Mouse (Mus musculus) ovary, postnatal 10 days (tissue): Measurements from ENCODE around the gene Tbl1x.

Experiments used
- DNase-seq: peaks from one replicate; pipeline ENCODE4 v3.0.0; 2022; ENCODE audit warnings: low spot score

The Tbl1x gene

GRCm38 (mm10) chrX:77544550-77544949 is 33.7 kb downstream of the Tbl1x start:
- no peak for DNase-seq

- DNase-seq: no peak
Observed at GRCm38 (mm10) chrX:77545362-77546078, 34.7 kb downstream of the Tbl1x start.

- DNase-seq: no peak
Observed at GRCm38 (mm10) chrX:77546448-77546847, 35.6 kb downstream of the Tbl1x start.

GRCm38 (mm10) chrX:77548951-77549350 is 38.1 kb downstream of the Tbl1x start:
- no peak for DNase-seq

- DNase-seq: no peak
Observed at GRCm38 (mm10) chrX:77550388-77550787, 39.6 kb downstream of the Tbl1x start.

- DNase-seq: no peak
Observed at GRCm38 (mm10) chrX:77551306-77551705, 40.5 kb downstream of the Tbl1x start.

DNA sequence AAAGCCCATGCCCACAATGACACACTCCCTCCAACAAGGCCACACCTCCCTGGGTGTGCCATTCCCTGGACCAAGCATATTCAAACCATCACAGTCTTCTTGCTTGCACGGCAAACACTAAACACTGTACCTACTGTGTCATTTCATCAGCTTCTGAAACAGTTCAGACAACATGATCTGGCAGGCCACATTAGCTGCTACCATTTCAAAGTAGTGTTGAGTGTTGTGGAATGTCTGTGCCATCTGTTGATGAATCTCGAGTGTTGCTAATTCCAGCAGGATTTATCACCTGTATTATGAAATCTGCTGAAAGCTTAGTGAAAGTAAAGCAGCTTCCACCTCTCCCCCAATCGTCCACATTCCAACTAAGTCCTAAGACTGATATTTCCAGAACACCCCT is 41.3 kb downstream of the Tbl1x start:
- no peak for DNase-seq

- DNase-seq: no peak
Observed at GRCm38 (mm10) chrX:77555985-77556384, 45.2 kb downstream of the Tbl1x start.

DNA sequence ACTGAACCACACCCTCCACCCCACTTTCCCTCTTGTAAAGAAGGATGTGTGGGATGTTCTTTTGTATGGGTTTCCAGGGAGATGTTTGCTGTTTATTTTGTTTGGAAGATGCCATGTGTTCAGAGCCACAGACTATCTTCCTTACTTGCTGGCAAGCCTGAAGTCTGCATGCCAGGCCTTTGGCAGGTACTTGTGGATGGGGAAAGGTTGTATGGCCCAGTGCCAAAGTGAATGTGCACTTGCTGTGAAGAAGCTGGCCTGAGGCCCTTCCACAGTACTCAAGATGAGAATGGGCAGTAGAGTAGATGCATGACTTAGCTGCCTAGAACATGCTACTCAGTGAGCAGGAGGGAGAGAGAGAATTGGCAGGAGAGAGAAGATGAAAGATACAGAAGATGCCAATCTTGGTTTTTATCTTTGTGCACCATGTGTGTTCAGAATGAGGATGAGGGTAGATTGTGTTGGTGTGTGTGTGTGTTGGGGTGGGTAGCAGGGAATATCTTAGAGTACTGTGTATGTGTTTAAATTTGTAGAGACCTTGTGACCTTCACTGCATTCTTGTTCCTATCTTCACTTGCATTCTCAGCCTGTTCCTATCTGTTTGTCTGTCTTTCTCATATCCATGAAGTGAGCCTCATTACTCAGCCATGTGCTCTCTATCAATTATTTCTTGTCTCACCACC is 48.5 kb downstream of the Tbl1x start:
- DNase-seq: no peak

DNA sequence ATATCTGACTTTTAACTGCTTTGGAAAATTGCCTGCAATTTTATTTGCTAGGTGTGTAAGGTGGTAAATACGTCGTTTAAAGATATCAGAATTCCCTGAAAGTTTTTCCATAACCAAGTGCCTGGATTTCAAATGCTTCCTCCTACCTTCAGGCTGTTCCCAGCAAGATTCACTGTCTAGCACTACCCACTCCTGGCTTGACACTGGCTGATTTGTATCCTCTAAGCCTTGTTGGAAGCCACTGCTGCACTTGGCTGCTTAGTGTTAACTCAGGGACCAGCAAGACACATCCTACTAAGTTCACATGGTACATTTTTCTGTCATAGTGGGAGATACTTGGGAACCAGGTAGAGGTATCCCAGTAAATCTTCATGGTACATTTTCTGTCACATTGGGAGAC is 52.8 kb downstream of the Tbl1x start:
- DNase-seq: no peak

DNA sequence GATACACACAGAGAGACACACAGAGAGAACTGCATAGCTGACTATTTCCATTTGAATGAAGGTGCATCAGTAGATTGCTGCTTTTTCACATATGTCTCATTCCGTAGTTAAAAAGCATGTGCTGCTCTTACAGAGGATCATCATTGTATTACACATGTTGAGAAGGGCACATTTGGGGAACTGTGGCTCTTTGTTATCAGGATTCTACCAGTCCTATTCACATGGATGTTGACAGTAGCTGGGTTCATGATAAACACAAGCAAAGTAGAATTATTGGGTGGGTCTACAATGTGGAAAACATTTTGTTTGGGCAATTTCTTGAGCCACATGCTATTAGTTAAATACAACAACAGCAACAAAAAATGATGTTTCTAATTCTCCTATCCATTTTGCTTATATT is 55.9 kb downstream of the Tbl1x start:
- no peak for DNase-seq

GRCm38 (mm10) chrX:77568013-77568412 is 57.2 kb downstream of the Tbl1x start:
- DNase-seq: no peak

GRCm38 (mm10) chrX:77573743-77574142 is 62.9 kb downstream of the Tbl1x start:
- DNase-seq: no peak

DNA sequence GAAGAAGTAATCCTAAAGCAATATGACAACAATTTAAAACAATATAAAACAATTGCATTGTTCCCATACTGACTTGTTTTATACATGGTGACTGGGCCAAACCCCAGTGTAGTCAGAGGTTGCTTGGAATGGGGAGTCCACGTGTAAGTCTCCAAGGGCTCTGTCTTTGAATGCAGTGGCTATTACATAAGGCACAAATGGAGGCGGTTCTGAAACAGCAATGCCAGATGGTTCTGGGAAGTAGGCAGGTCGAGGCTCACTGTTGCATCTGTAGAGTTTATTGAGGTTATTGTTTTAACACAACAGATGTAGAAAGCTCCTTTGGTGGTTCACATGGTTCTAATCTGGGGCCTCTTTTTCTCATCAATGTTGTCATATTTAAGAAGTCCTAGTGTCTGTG is 66.3 kb downstream of the Tbl1x start:
- DNase-seq: no peak

GRCm38 (mm10) chrX:77578172-77578571 is 67.4 kb downstream of the Tbl1x start:
- DNase-seq: no peak

DNA sequence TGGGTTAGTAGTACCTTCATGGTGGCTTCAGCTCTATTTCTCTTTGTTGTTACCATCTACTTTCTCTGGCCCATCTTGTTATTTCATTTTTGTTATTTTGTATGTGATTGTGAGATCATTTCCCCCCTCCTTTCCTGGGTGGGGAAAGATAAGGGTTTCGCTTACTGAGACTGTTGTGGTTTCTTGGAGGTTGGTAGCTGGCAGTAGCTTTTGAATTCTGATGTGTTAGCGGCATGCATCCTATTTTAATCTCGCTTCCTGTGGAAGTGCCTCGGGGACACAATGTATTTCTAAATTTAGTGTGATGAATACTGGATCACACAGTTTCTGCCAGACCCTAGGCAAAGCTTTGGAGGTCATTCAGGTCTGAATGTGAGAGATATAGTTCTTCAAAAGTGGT is 69.2 kb downstream of the Tbl1x start:
- no peak for DNase-seq

GRCm38 (mm10) chrX:77585974-77586373 is 75.2 kb downstream of the Tbl1x start:
- DNase-seq: no peak

DNA sequence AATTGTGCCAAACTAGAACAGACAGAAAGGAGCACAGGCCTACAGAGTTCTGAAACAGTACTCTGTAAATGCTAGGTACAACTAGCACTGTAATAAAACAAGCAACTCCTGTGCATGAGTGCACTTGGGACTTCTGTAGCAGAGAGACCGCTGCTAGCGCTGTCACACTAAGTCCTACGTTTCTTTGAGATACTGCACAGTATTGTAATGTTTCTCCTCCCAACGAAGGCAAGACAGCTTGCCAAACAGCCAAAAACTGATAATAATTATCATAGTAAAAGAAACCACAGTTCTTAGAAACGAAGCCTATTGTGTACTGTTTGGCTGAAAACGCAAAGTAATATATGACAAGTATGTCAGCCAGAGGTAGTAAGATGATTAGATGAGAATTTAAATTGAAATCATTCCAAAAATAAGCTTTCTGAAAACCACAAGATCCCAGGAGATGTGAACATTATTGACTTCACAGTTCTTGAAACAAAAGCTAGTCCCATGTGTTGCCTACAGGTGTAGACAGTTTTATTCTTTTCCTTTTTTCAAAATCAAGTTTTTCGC is 83.9 kb downstream of the Tbl1x start:
- no peak for DNase-seq

GRCm38 (mm10) chrX:77597674-77598073 is 86.9 kb downstream of the Tbl1x start:
- DNase-seq: no peak

DNA sequence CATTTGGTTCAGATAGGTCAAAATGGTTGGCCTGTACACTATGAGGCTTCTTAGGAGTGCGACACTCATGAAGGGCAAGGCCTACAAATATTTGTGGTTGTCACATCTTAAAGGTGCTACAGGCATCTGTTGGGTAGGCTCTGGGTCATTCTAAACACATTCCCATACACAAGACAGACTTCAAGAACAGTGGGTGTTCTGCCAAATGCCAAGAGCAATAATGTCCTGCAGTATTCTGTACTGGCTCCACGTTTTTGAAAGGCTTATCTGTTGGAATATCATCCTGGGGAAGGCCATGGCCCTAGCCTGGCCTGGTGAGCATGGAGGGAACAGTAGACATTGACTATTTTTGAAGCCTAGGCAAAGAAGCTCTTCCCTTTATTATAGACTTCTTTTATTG is 87.9 kb downstream of the Tbl1x start:
- DNase-seq: no peak

- no peak for DNase-seq
Observed at GRCm38 (mm10) chrX:77603496-77604258, 92.9 kb downstream of the Tbl1x start.

DNA sequence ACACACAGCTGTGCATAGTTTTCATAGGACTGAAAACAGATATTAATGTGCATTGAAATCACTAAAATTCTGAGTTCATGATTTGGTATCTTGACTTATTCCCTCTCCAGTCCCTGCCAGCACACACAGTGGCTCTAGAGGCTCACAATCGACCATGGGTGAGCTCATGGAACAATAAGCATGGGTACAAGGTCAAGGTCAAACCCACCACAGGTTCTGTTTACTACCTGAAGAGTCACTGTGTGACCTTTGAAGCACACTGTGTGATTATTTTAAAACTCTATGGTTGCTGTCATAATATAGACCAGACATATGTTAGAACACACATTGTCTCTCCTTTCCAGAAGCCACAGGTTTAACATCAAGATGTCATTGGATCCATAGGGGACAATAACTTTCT is 96.7 kb downstream of the Tbl1x start:
- DNase-seq: no peak
